Mouse (Mus musculus): ENCODE measurements around the gene Cntfr.
"Not testable (repeated sequence)": the region's sequence is repeated elsewhere in the genome, so short reads cannot be mapped to it uniquely, and the experiment has no call there.

DNA sequence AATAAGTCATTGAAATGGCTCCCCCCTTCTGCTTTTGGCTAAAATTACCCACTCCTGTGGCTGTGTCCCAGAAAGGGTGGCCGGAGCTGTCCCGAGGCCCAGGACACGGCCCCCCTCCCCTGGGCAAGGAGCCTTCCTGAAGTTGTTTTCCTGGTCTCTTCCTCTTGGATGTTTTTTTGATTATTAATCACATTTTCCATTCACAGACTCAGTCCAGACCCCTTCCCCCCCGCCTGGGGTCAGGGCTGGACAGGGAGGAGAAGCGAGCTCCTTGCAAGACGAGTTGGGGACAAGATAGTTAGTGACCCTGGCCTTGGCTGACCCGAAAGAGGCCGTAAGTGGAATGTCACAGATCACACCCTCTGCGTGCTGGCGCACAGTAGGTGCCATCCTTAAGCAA, 2.9 kb upstream of the Cntfr start, which contains the start of gene Il11ra1:
- not testable (repeated sequence) for TF ChIP-seq CTCF (IDR thresholded peaks at IDR 0.05; ENCODE audit: low read depth, low read length); POLR2A (IDR thresholded peaks at IDR 0.05; ENCODE audit: borderline replicate concordance, low read depth, low read length)
